Mouse (Mus musculus) lung, postnatal 0 days (tissue): ENCODE data around the gene Plin5. TPM values are rescaled to one million over a fixed set of nuclear protein-coding genes. Genes with fewer than 3 reads are reported as not detected.
"Not testable (repeated sequence)": the region's sequence is repeated elsewhere in the genome, so short reads cannot be mapped to it uniquely, and the experiment has no call there.

Experiments
- ATAC-seq: fragments of 200-750 bp; cut with Nextera tagmentation; 2 replicates; pipeline ENCODE4 v1.8.0; 2017; ENCODE audit warnings: moderate library complexity
- DNase-seq: peaks from one replicate; pipeline ENCODE4 v3.0.0-alpha.2; 2016; ENCODE audit warnings: low spot score
- H3K27ac ChIP-seq: fragments of 300-500 bp; sonication (generic); 2 replicates; pipeline ENCODE4 v1.5.1; 2014; ENCODE audit warnings: antibody characterized with exemption, mild to moderate bottlenecking, low read length, mixed read lengths
- H3K27me3 ChIP-seq: fragments of 300-500 bp; sonication (generic); replicated peaks from 2 replicates; pipeline ENCODE4 v1.6.1; 2014; ENCODE audit warnings: low read length, mixed read lengths; ENCODE audit not compliant: insufficient read depth
- H3K36me3 ChIP-seq: fragments of 300-500 bp; sonication (generic); 2 replicates; pipeline ENCODE4 v1.6.1; 2014; ENCODE audit warnings: low read length, mixed read lengths; ENCODE audit not compliant: insufficient read depth
- H3K4me1 ChIP-seq: fragments of 300-500 bp; sonication (generic); 2 replicates; pipeline ENCODE4 v1.6.1; 2014; ENCODE audit warnings: antibody characterized with exemption, low read depth, low read length, mixed read lengths; ENCODE audit not compliant: insufficient read depth
- H3K4me2 ChIP-seq: fragments of 300-500 bp; sonication (generic); replicated peaks from 2 replicates; pipeline ENCODE4 v1.6.1; 2014; ENCODE audit warnings: low read depth, mild to moderate bottlenecking, low read length, moderate library complexity, mixed read lengths
- H3K4me3 ChIP-seq: fragments of 300-500 bp; sonication (generic); 2 replicates; pipeline ENCODE4 v1.5.1; 2014; ENCODE audit warnings: low read depth, low read length
- H3K9ac ChIP-seq: fragments of 300-500 bp; sonication (generic); replicated peaks from 2 replicates; pipeline ENCODE4 v1.6.1; 2014; ENCODE audit warnings: low read depth, mild to moderate bottlenecking
- H3K9me3 ChIP-seq: fragments of 300-500 bp; sonication (generic); 2 replicates; pipeline ENCODE4 v1.6.1; 2016; ENCODE audit warnings: low read length, mixed read lengths
- CTCF ChIP-seq: IDR thresholded peaks from 2 replicates; pipeline ENCODE4 v1.5.1; 2016; ENCODE audit warnings: antibody characterized with exemption, mild to moderate bottlenecking
- EP300 ChIP-seq: IDR thresholded peaks from 2 replicates; pipeline ENCODE4 v1.6.1; 2016; ENCODE audit warnings: antibody characterized with exemption, mild to moderate bottlenecking, control low read depth
- WGBS: fragments of 180-500 bp; shearing (Covaris S2); extraction: QIAGEN DNeasy Blood & Tissue Kit; methylation state at CpG from one replicate; pipeline ENCODE4 v1.1.7; 2014; 5-methylcytosine and 5-hydroxymethylcytosine counted together
- polyA plus RNA-seq: library from polyadenylated mRNA; unstranded; fragments of >200 nt; fragmentation: Nextera tagmentation; extraction: Ambion mirVana; gene quantifications from 2 replicates; pipeline ENCODE4 v1.2.1, GENCODE M21; 2015

Gene Plin5
- polyA plus RNA-seq, 1 experiment from 2014 or later = 3.2 TPM

DNA sequence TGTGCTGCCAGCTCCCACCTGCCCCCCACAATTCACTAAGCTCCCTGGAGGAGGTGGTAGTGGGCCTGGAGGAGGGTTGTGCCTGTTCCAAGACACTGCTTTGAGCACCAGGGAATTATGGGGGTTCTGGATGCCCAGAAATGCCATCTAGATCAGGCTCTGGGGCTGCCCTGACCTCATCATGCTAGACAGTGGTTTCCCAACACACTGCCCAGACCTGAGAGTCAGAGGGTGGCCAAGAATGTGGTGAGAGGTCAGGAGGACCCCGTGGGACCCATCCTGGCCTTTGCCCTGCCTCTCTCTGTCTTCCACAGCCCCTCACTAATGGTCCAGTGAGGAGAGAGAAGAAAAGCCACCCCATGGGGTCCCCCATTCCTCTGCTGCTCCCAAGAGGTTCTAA, 6.4 kb downstream of the Plin5 start:
- DNase-seq (no peak), ATAC-seq (no peak)
- no peak overlapping the region for H3K4me2 ChIP-seq
- TF ChIP-seq CTCF (no peak), EP300 (no peak)
- no peaks in the 10 kb centered on the region for H3K27me3 ChIP-seq
- no peak overlapping the region for H3K4me3 ChIP-seq
- no peaks in the 10 kb centered on the region; the same call in 1 of the 2 replicates for H3K36me3 ChIP-seq
- H3K9me3 ChIP-seq = no peaks in the 10 kb centered on the region
- no peak overlapping the region for H3K27ac ChIP-seq
- 50% methylated on average over 1 of the region's 1 CpGs for WGBS
- no peaks in the 10 kb centered on the region for H3K4me1 ChIP-seq
- no peak overlapping the region for H3K9ac ChIP-seq

GRCm38 (mm10) chr17:56110571-56110970, 6.8 kb downstream of the Plin5 start:
- 64% methylated on average over 4 of the region's 4 CpGs for WGBS
- Histone ChIP-seq H3K27ac (no peak overlapping the region), H3K36me3 (no peaks in the 10 kb centered on the region; the same call in 1 of the 2 replicates), H3K4me2 (no peak overlapping the region), H3K4me3 (no peak overlapping the region), H3K9ac (no peak overlapping the region), H3K27me3 (no peaks in the 10 kb centered on the region), H3K9me3 (no peaks in the 10 kb centered on the region), H3K4me1 (no peaks in the 10 kb centered on the region)
- no peak for TF ChIP-seq EP300
- no peak for TF ChIP-seq CTCF
- DNase-seq (no peak), ATAC-seq (no peak)

DNA sequence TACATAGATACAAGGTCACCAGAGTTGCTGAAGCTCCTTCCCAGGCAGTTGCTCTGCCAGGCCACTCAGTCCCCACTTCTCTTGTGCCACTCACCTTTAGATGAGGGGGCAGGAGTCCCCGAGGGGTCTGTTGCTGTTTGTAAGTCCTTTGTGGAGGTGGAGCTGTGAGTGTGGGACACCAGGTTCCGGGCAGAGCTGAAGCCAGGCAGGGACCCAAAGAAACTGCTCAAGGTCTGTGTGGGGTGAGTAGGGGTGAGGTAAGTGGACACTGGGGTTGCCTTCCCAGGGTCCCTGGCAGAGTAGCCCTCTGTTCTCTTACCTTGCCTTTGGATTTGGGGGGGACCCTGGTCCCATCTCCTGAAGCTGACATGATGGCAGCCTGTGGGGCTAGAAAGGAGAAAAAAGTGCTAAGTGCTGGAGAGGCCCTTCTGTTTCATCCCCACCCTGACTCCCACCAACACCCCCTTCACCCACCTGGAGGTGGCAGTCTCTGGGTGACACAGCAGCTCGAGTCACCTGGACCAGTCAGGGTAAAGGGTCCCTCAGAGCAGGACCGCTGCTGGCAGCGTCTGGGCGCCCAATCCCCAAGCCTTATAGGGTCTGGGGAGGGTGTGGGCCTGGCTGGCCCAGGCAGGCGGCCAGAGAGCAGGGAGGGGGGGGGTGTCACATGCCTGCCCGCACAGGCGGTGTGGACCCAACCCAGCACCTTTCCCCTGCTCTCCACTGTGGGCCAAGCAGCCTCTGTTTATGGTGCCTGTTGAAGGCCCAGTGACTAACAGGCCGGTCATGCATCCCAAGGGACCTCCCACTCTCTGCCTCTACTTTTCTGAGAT, 8.0 kb downstream of the Plin5 start, which contains the start of gene Plin4:
Plin4 (minus strand) TSS at position 585 of the 833 bp plus-strand sequence.
- H3K4me1 ChIP-seq = no peaks in the 10 kb centered on the region
- 49% methylated on average over 7 of the region's 10 CpGs for WGBS
- H3K9ac ChIP-seq = no peak within 1 kb of the TSS
- H3K27ac ChIP-seq = peak within 1 kb of the TSS; percentile 73
- DNase-seq (no peak), ATAC-seq (no peak)
- no peak within 1 kb of the TSS for H3K4me3 ChIP-seq
- no peak within 1 kb of the TSS for H3K4me2 ChIP-seq
- H3K36me3 ChIP-seq = no peaks in the 10 kb centered on the region; the same call in 1 of the 2 replicates
- no peaks in the 10 kb centered on the region for H3K9me3 ChIP-seq
- H3K27me3 ChIP-seq = no peaks in the 10 kb centered on the region
- TF ChIP-seq EP300 = no peak
- TF ChIP-seq CTCF = no peak

- Histone ChIP-seq H3K9me3 (no peaks in the 10 kb centered on the region), H3K4me2 (no peak overlapping the region), H3K27me3 (no peaks in the 10 kb centered on the region), H3K27ac (peak overlapping the region; percentile 73), H3K36me3 (no peaks in the 10 kb centered on the region), H3K4me1 (no peaks in the 10 kb centered on the region), H3K4me3 (no peak overlapping the region), H3K9ac (no peak overlapping the region)
- peak; percentile 82 for DNase-seq
- 62% methylated on average over 6 of the region's 6 CpGs for whole genome bisulfite sequencing
- peak; percentile 89 for ATAC-seq
- TF ChIP-seq EP300 = peak; percentile 93
- TF ChIP-seq CTCF = no peak
Observed at GRCm38 (mm10) chr17:56108334-56109044, 8.9 kb downstream of the Plin5 start.

DNA sequence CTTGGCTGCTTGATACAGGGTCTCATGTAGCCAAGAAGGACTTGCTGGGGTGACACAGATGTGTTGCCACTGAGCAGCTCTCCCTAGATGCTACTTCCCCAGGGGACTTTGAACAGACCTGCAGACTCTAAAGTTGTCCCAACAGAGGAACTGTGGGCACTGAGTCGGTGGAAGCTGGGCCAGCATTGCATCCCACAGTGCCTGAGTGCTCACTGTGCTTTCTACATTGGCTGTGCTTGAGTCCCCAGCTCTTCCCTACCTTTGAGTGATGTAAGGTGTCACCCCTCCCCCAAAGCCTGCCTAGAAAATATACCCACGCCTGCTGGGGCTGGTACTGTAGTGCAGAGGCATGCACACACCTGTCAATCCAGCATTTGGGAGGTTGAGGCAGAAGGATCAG, 9.7 kb downstream of the Plin5 start:
- WGBS = 65% methylated on average over 2 of the region's 2 CpGs
- Histone ChIP-seq H3K27me3 (no peaks in the 10 kb centered on the region), H3K9me3 (no peaks in the 10 kb centered on the region), H3K4me1 (no peaks in the 10 kb centered on the region), H3K4me2 (no peak overlapping the region), H3K36me3 (0 out of 2 replicates have a peak, but pooled peaks cover 3% of the 10 kb centered on the region), H3K27ac (no peak overlapping the region), H3K9ac (no peak overlapping the region), H3K4me3 (no peak overlapping the region)
- DNase-seq = no peak
- TF ChIP-seq EP300 (no peak), CTCF (no peak)
- no peak for ATAC-seq

DNA sequence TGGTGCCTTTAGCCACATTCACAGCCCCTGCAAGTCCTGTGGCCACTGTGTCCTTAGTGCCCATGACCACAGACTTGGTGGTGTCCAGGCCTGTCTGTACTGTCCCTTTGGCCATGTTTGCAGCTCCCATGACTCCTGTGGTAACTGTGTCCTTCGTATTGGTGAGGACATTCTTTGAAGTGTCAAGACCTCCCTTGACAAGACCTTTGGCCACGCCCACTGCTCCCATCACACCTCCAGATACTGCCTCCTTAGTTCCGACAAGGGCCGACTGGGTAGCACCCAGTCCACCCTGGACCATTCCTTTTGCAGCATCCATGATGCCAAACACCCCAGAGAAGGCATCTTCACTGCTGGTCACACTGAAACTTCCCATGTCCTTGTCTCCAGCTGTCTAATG, 10.4 kb downstream of the Plin5 start:
- DNase-seq = no peak
- Histone ChIP-seq H3K27ac (no peak overlapping the region), H3K4me3 (no peak overlapping the region), H3K9ac (no peak overlapping the region), H3K27me3 (no peaks in the 10 kb centered on the region), H3K36me3 (peaks cover 10% of the 10 kb centered on the region; the same call in 1 of the 2 replicates), H3K4me1 (no peaks in the 10 kb centered on the region), H3K4me2 (no peak overlapping the region), H3K9me3 (no peaks in the 10 kb centered on the region)
- TF ChIP-seq CTCF = no peak
- TF ChIP-seq EP300 = no peak
- WGBS = 68% methylated on average over 4 of the region's 4 CpGs
- no peak for ATAC-seq

- not testable (repeated sequence) for H3K4me1 ChIP-seq, H3K27ac ChIP-seq, DNase-seq, H3K9me3 ChIP-seq, H3K4me2 ChIP-seq, ATAC-seq, H3K27me3 ChIP-seq, H3K4me3 ChIP-seq, H3K9ac ChIP-seq
- 96% methylated on average over 4 of the region's 4 CpGs for WGBS
- peaks cover 11% of the 10 kb centered on the region; the same call in 1 of the 2 replicates for H3K36me3 ChIP-seq
Observed at GRCm38 (mm10) chr17:56106436-56106835, 11.0 kb downstream of the Plin5 start.

GRCm38 (mm10) chr17:56104821-56105220, 12.6 kb downstream of the Plin5 start:
- 94% methylated on average over 2 of the region's 5 CpGs for WGBS
- H3K4me1 ChIP-seq, H3K27ac ChIP-seq, ATAC-seq, DNase-seq, H3K27me3 ChIP-seq, H3K9me3 ChIP-seq, H3K9ac ChIP-seq, H3K4me2 ChIP-seq, H3K4me3 ChIP-seq: not testable (repeated sequence)
- H3K36me3 ChIP-seq = peaks cover 24% of the 10 kb centered on the region; the same call in 1 of the 2 replicates
